Mouse (Mus musculus): Measurements from ENCODE around the gene Ptpn22. TPM values are rescaled to one million over a fixed set of nuclear protein-coding genes. Genes with fewer than 3 reads are reported as not detected.

Ptpn22 gene
- polyA plus RNA-seq, 1 experiment from 2014 or later: 0.90 TPM

DNA sequence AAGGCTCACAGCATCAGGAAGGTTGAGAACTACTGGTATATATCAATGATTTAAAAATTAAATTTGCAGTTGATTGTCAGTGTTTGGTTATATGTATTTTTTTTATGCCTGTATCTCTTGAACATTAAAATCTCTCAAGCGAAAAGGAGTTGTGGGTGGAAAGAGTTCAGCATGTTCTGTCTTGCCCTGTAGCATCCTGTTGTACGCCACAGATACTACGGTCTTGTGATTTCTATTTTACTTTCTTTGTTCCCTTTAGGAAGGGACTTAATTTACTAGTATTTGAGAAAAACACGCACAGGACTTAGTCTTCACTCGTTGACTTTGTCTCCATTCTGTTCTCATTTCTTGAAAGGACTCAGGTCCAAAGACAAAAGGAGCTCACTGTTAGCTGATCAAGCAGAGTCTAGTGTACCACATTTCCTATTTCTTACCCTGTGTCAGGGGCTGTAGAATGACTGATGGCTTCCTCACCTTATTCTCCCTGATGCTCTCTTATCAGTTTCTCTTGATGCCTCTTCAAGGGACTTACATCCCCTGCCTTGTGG, 7.9 kb downstream of the Ptpn22 start:
- Histone ChIP-seq H3K36me3 (ENCODE audit: control insufficient read depth, insufficient read depth, low read length) (no peaks in the 10 kb centered on the region), H3K27me3 (ENCODE audit: control insufficient read depth, insufficient read depth, low read length) (no peaks in the 10 kb centered on the region), H3K4me1 (ENCODE audit: control insufficient read depth, insufficient read depth, low read length) (no peaks in the 10 kb centered on the region), H3K27ac (ENCODE audit: low read depth, low read length) (no peak overlapping the region), H3K4me2 (no peak overlapping the region), H3K4me3 (ENCODE audit: low read depth, low read length) (no peak overlapping the region), H3K9me3 (replicated peaks; ENCODE audit: control insufficient read depth, low read length) (no peaks in the 10 kb centered on the region), H3K9ac (ENCODE audit: low read depth, low read length) (no peak overlapping the region)
- 80% methylated on average over 5 of the region's 5 CpGs for WGBS (ENCODE audit: insufficient replicate concordance)
- ATAC-seq (replicated peaks; ENCODE audit: insufficient number of reproducible peaks, low FRiP score, low TSS enrichment): no peak

DNA sequence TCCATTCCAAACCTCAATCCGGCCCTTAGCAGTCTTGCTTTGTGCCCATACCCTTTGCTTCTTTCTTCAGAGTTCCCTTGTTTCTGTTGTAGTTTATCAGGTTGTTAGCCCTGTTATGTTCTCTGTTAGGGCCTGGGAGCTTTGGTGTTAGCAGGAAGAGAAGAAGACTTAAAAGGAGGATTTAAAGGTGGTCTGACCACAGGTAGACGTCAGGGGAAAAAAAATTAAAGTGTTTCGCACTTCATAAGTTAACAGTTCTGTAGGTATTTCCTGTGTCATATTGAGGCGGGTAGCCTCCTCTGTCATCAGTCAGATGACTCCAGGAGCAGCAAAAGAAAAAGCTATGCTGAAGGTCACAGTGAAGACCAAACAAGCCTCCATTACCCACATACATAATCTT, 8.4 kb downstream of the Ptpn22 start:
- ATAC-seq (replicated peaks; ENCODE audit: insufficient number of reproducible peaks, low FRiP score, low TSS enrichment): no peak
- H3K9me3 ChIP-seq (replicated peaks; ENCODE audit: control insufficient read depth, low read length): no peaks in the 10 kb centered on the region
- 71% methylated on average over 4 of the region's 4 CpGs for WGBS (ENCODE audit: insufficient replicate concordance)
- H3K27me3 ChIP-seq (ENCODE audit: control insufficient read depth, insufficient read depth, low read length): no peaks in the 10 kb centered on the region
- no peak overlapping the region for H3K4me2 ChIP-seq
- H3K4me3 ChIP-seq (ENCODE audit: low read depth, low read length): no peak overlapping the region
- no peaks in the 10 kb centered on the region for H3K36me3 ChIP-seq (ENCODE audit: control insufficient read depth, insufficient read depth, low read length)
- no peak overlapping the region for H3K9ac ChIP-seq (ENCODE audit: low read depth, low read length)
- H3K27ac ChIP-seq (ENCODE audit: low read depth, low read length): no peak overlapping the region
- no peaks in the 10 kb centered on the region for H3K4me1 ChIP-seq (ENCODE audit: control insufficient read depth, insufficient read depth, low read length)

DNA sequence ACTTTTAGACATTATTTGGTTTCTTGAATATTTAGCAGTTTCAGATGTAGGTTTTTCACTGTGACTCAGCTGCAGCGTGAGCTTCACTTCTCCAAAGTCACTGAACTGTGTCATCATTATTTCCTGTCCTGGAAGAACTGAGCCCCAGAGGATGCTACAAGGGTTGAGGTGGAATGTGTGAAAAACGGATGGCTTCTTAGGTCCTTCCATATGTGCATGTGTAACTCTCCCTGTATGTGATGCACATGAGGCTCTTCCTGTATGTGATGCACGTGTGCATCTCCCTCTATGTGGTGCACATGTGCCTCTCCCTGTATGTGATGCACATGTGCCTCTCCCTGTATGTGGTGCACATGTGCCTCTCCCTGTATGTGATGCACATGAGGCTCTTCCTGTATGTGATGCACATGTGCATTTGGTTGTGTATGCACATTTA, 13.1 kb downstream of the Ptpn22 start:
- no peaks in the 10 kb centered on the region for H3K27me3 ChIP-seq (ENCODE audit: control insufficient read depth, insufficient read depth, low read length)
- H3K4me2 ChIP-seq: no peak overlapping the region
- no peak overlapping the region for H3K9ac ChIP-seq (ENCODE audit: low read depth, low read length)
- no peak overlapping the region for H3K27ac ChIP-seq (ENCODE audit: low read depth, low read length)
- H3K4me3 ChIP-seq (ENCODE audit: low read depth, low read length): no peak overlapping the region
- H3K4me1 ChIP-seq (ENCODE audit: control insufficient read depth, insufficient read depth, low read length): no peaks in the 10 kb centered on the region
- no peak for ATAC-seq (replicated peaks; ENCODE audit: insufficient number of reproducible peaks, low FRiP score, low TSS enrichment)
- no peaks in the 10 kb centered on the region for H3K36me3 ChIP-seq (ENCODE audit: control insufficient read depth, insufficient read depth, low read length)
- 65% methylated on average over 3 of the region's 3 CpGs for WGBS (ENCODE audit: insufficient replicate concordance)
- no peaks in the 10 kb centered on the region for H3K9me3 ChIP-seq (replicated peaks; ENCODE audit: control insufficient read depth, low read length)

DNA sequence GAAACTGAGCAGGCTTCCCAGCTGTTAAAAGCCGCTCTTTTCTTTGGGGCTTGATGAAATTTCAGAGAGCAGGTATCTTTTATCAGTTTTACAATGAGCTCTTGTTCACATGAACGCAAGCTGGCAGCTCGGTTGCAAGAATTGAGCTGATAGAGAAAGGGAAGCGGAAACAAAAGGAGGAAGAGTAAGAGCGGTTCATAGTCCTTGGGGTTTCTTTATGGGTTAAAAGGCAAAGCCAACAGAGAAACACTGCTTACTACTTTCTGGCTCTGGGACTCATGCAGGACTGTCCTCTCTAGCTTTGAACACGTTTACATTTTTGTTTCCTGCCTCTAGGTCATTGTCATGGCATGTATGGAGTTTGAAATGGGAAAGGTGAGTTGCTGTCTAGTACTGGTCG, 14.7 kb downstream of the Ptpn22 start:
- ATAC-seq (replicated peaks; ENCODE audit: insufficient number of reproducible peaks, low FRiP score, low TSS enrichment): no peak
- H3K36me3 ChIP-seq (ENCODE audit: control insufficient read depth, insufficient read depth, low read length): no peaks in the 10 kb centered on the region
- no peak overlapping the region for H3K4me2 ChIP-seq
- H3K27ac ChIP-seq (ENCODE audit: low read depth, low read length): no peak overlapping the region
- H3K9me3 ChIP-seq (replicated peaks; ENCODE audit: control insufficient read depth, low read length): no peaks in the 10 kb centered on the region
- no peaks in the 10 kb centered on the region for H3K4me1 ChIP-seq (ENCODE audit: control insufficient read depth, insufficient read depth, low read length)
- no peak overlapping the region for H3K4me3 ChIP-seq (ENCODE audit: low read depth, low read length)
- no peak overlapping the region for H3K9ac ChIP-seq (ENCODE audit: low read depth, low read length)
- 54% methylated on average over 7 of the region's 7 CpGs for WGBS (ENCODE audit: insufficient replicate concordance)
- no peaks in the 10 kb centered on the region for H3K27me3 ChIP-seq (ENCODE audit: control insufficient read depth, insufficient read depth, low read length)

GRCm38 (mm10) chr3:103885946-103886345, 26.4 kb downstream of the Ptpn22 start:
- Histone ChIP-seq H3K4me3 (ENCODE audit: low read depth, low read length) (no peak overlapping the region), H3K36me3 (ENCODE audit: control insufficient read depth, insufficient read depth, low read length) (no peaks in the 10 kb centered on the region), H3K9me3 (replicated peaks; ENCODE audit: control insufficient read depth, low read length) (no peaks in the 10 kb centered on the region), H3K4me1 (ENCODE audit: control insufficient read depth, insufficient read depth, low read length) (no peaks in the 10 kb centered on the region), H3K27ac (ENCODE audit: low read depth, low read length) (no peak overlapping the region), H3K9ac (ENCODE audit: low read depth, low read length) (no peak overlapping the region), H3K27me3 (ENCODE audit: control insufficient read depth, insufficient read depth, low read length) (no peaks in the 10 kb centered on the region), H3K4me2 (no peak overlapping the region)
- ATAC-seq (replicated peaks; ENCODE audit: insufficient number of reproducible peaks, low FRiP score, low TSS enrichment): no peak
- 80% methylated on average over 11 of the region's 11 CpGs for WGBS (ENCODE audit: insufficient replicate concordance)

- H3K9me3 ChIP-seq (replicated peaks; ENCODE audit: control insufficient read depth, low read length): no peaks in the 10 kb centered on the region
- ATAC-seq (replicated peaks; ENCODE audit: insufficient number of reproducible peaks, low FRiP score, low TSS enrichment): no peak
- WGBS (ENCODE audit: insufficient replicate concordance): 28% methylated on average over 3 of the region's 3 CpGs
- H3K9ac ChIP-seq (ENCODE audit: low read depth, low read length): no peak overlapping the region
- H3K4me3 ChIP-seq (ENCODE audit: low read depth, low read length): no peak overlapping the region
- no peak overlapping the region for H3K4me2 ChIP-seq
- no peaks in the 10 kb centered on the region for H3K4me1 ChIP-seq (ENCODE audit: control insufficient read depth, insufficient read depth, low read length)
- H3K36me3 ChIP-seq (ENCODE audit: control insufficient read depth, insufficient read depth, low read length): no peaks in the 10 kb centered on the region
- H3K27ac ChIP-seq (ENCODE audit: low read depth, low read length): no peak overlapping the region
- H3K27me3 ChIP-seq (ENCODE audit: control insufficient read depth, insufficient read depth, low read length): no peaks in the 10 kb centered on the region
These were observed 28.0 kb downstream of the Ptpn22 start for GRCm38 (mm10) chr3:103887581-103887980.

- no peak for ATAC-seq (replicated peaks; ENCODE audit: insufficient number of reproducible peaks, low FRiP score, low TSS enrichment)
- no peaks in the 10 kb centered on the region for H3K27me3 ChIP-seq (ENCODE audit: control insufficient read depth, insufficient read depth, low read length)
- H3K4me2 ChIP-seq: no peak overlapping the region
- H3K27ac ChIP-seq (ENCODE audit: low read depth, low read length): no peak overlapping the region
- H3K4me1 ChIP-seq (ENCODE audit: control insufficient read depth, insufficient read depth, low read length): no peaks in the 10 kb centered on the region
- H3K9me3 ChIP-seq (replicated peaks; ENCODE audit: control insufficient read depth, low read length): no peaks in the 10 kb centered on the region
- 79% methylated on average over 3 of the region's 3 CpGs for WGBS (ENCODE audit: insufficient replicate concordance)
- no peak overlapping the region for H3K9ac ChIP-seq (ENCODE audit: low read depth, low read length)
- H3K36me3 ChIP-seq (ENCODE audit: control insufficient read depth, insufficient read depth, low read length): no peaks in the 10 kb centered on the region
- no peak overlapping the region for H3K4me3 ChIP-seq (ENCODE audit: low read depth, low read length)
These were observed 33.8 kb downstream of the Ptpn22 start for GRCm38 (mm10) chr3:103893374-103893773.

DNA sequence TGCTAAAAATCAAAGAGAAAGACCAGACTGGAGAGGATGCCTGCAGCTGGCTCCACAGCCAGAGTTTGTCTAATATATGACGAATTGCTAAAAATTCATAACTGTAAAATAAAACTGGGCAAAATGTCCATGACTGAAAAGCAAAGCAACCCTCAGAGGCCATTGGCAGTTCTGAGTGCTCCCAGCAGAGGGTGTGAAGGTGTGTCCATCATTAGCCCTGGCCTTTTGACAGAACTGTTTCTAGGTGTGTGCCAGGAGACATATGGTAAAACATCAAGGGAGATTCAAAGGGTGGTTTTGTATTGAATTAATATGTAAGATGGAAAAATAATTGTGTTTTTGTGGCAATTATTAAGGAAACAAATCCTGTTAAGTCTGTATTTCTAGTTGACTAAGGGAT, 45.1 kb downstream of the Ptpn22 start:
- Histone ChIP-seq H3K4me3 (ENCODE audit: low read depth, low read length) (no peak overlapping the region), H3K27ac (ENCODE audit: low read depth, low read length) (no peak overlapping the region), H3K9ac (ENCODE audit: low read depth, low read length) (no peak overlapping the region), H3K27me3 (ENCODE audit: control insufficient read depth, insufficient read depth, low read length) (no peaks in the 10 kb centered on the region), H3K9me3 (replicated peaks; ENCODE audit: control insufficient read depth, low read length) (no peaks in the 10 kb centered on the region), H3K36me3 (ENCODE audit: control insufficient read depth, insufficient read depth, low read length) (no peaks in the 10 kb centered on the region), H3K4me2 (no peak overlapping the region), H3K4me1 (ENCODE audit: control insufficient read depth, insufficient read depth, low read length) (no peaks in the 10 kb centered on the region)
- no peak for ATAC-seq (replicated peaks; ENCODE audit: insufficient number of reproducible peaks, low FRiP score, low TSS enrichment)
- WGBS (ENCODE audit: insufficient replicate concordance): 65% methylated on average over 1 of the region's 1 CpGs

DNA sequence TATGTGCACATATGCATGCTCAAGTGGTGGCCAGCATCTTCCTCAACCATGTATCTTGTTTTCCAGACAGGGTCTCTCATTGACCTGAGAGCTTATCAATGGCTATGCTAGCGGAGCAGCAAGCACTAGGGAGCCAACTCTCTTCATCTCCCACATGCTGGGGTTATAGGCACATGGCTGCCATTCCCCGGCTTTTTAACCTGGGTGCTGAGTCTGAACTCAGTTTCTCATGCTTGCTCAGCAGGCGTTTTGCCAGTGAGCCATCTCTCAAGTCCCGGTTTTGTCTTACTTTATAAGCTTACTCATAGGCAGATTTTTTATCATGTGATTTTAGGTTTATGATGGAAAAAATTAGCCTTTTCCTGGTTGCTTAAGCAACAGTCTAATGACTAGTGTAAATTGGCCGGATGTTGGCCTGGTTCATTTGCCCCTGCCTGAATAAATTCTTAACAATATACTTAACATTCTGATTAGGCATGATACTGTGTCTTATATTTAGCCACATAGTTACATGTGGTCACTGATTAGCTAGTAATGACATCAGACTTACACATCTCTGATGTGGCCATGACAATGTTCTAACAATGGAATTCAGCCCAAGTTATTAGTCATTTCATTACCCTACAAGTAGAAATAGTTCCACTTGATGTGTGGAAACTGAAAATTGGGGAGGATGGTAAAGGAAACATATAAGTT, 47.9 kb downstream of the Ptpn22 start:
- Histone ChIP-seq H3K4me3 (ENCODE audit: low read depth, low read length) (no peak overlapping the region), H3K27ac (ENCODE audit: low read depth, low read length) (no peak overlapping the region), H3K9me3 (replicated peaks; ENCODE audit: control insufficient read depth, low read length) (no peaks in the 10 kb centered on the region), H3K36me3 (ENCODE audit: control insufficient read depth, insufficient read depth, low read length) (no peaks in the 10 kb centered on the region), H3K9ac (ENCODE audit: low read depth, low read length) (no peak overlapping the region), H3K4me1 (ENCODE audit: control insufficient read depth, insufficient read depth, low read length) (no peaks in the 10 kb centered on the region), H3K4me2 (no peak overlapping the region), H3K27me3 (ENCODE audit: control insufficient read depth, insufficient read depth, low read length) (no peaks in the 10 kb centered on the region)
- ATAC-seq (replicated peaks; ENCODE audit: insufficient number of reproducible peaks, low FRiP score, low TSS enrichment): no peak
- 70% methylated on average over 5 of the region's 5 CpGs for WGBS (ENCODE audit: insufficient replicate concordance)
